Comparison of ENCODE assay signal across 8 mouse cellular contexts in the genomic region with DNA sequence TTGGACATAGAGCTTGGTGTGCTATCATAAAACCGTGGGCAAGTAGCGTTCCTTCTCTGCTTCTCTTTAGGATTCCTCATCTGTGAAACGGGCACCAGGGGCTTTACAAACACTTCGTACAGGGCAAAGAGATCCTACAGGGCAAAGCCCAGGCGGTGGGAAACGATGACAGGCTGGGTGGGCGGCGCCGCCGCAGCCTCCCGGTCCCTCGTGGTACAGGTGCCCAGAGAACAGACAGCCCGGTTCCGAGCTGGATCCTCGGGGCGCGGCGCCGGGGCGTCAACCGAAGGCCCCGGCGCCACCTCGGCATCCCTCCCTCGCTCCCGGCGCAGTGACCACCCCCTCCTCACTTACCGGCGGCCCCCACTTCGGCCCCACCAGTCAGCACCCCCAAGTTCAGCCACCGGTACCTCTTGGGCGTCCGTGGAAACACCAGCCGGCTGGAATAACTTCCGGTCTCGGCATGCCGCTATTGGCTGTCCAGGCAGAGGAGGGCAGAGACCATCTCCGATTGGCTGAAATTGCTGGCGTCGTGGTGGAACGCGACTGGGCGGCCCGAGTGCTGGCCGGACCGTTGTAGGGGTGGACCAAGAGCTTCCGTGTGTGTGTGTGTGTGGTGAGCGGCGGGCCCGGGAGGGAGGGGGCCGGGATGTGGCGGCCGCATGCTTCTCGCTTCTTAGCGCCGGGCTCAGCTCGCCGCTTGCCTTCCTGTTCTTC. TPM values are rescaled to one million over a fixed set of nuclear protein-coding genes. Genes with fewer than 3 reads are reported as not detected.
DNase-seq lines count a peak whose midpoint lies in the region; ATAC-seq lines count a peak whose summit lies in the region.

Gene Wars, minus strand, starts transcription at position 460 of the 717 bp plus-strand sequence.

- H3K9ac ChIP-seq in intestine, embryonic 14.5 days (ENCODE audit: low read length), result peak within 1 kb of the TSS; percentile 75

- H3K4me1 ChIP-seq in intestine, embryonic 14.5 days (replicated peaks; ENCODE audit: control insufficient read depth, insufficient read depth, low read length), result peaks cover 6% of the 10 kb centered on the region

- intact Hi-C loops in left cerebral cortex, postnatal 14 days (cut with DNase I), result no loop called here

- peak within 1 kb of the TSS; percentile 88 for H3K4me3 ChIP-seq in intestine, embryonic 14.5 days (ENCODE audit: low read depth, low read length)

- WGBS in intestine, embryonic 14.5 days, result under 1% methylated on average over 58 of the region's 58 CpGs

- no peaks in the 10 kb centered on the region for H3K9me3 ChIP-seq in intestine, embryonic 14.5 days (ENCODE audit: control insufficient read depth, low read length)

- H3K4me2 ChIP-seq in intestine, embryonic 14.5 days (ENCODE audit: low read length), result peak within 1 kb of the TSS; percentile 93

- peak; percentile 99 for ATAC-seq in intestine, embryonic 14.5 days (replicated peaks; ENCODE audit: low FRiP score, low TSS enrichment, low read depth)

- peak within 1 kb of the TSS; percentile 54; the same call in 1 of the 2 replicates for H3K27ac ChIP-seq in intestine, embryonic 14.5 days (ENCODE audit: low read depth)

- H3K36me3 ChIP-seq in intestine, embryonic 14.5 days (ENCODE audit: control insufficient read depth, insufficient read depth, low read length), result peaks cover 9% of the 10 kb centered on the region; the same call in 1 of the 2 replicates

- peak; percentile 88 to 89 for DNase-seq in adrenal gland, adult 18-20 months (ENCODE audit: low spot score in 2 of 2)
- DNase-seq in embryo, embryonic 11 days, result peak; percentile 96
- peak; percentile 96 for DNase-seq in gastrocnemius, postnatal 25 days
- DNase-seq in intestine, embryonic 14.5 days (ENCODE audit: low spot score), result peak; percentile 95
- DNase-seq in left cerebral cortex, postnatal 14 days (ENCODE audit: low spot score in 2 of 2), result peak; percentile 96 to 98
- DNase-seq in mesoderm, embryonic 11.5 days (ENCODE audit: low read depth, low spot score), result peak; percentile 97
- DNase-seq in right cerebral cortex, postnatal 36 days (ENCODE audit: low spot score in 2 of 2), result peak; percentile 94
- DNase-seq in yolk sac, embryonic 10.5 days (ENCODE audit: low spot score), result peak; percentile 96

- no peaks in the 10 kb centered on the region for H3K27me3 ChIP-seq in intestine, embryonic 14.5 days (replicated peaks; ENCODE audit: control insufficient read depth, insufficient read depth, low read length)

RNA-seq across cellular contexts. Expression of gene Wars, which starts in this region (rescaled TPM):
- 10 to 100 TPM; 59.5 to 60.2 TPM for total RNA-seq in adrenal gland, adult 18-20 months (2021)
- 10 to 100 TPM; 23.4 to 27.2 TPM for total RNA-seq in gastrocnemius, postnatal 25 days (2021)
- polyA plus RNA-seq in intestine, embryonic 14.5 days (2014; fragmentation: Nextera tagmentation; extraction: Ambion mirVana), result 93.0 and 94.1 TPM in 2 replicates
- total RNA-seq in left cerebral cortex, postnatal 14 days (2021), result 10 to 100 TPM; 90.7 to 93.2 TPM

Comparison
In these comparisons a context has a peak if more than half of its experiments do, and no peak if none do; other contexts are left out.
1. Peak in every context shown above with its lines: DNase-seq, ATAC-seq, H3K4me3 ChIP-seq and H3K27ac ChIP-seq.